Comparison of ENCODE assay signal across 12 mouse cellular contexts in genomic region chr9:66218917-66219725, GRCm38 (mm10).
A peak's percentile ranks its signal among the peaks of the same experiment; 100 is the strongest.
DNase-seq lines count a peak whose midpoint lies in the region; ATAC-seq and TF ChIP-seq lines count a peak whose summit lies in the region.
"Had no signal": no experiment of that assay in that cellular context is flagged by ENCODE, and none has a peak within 500 bp of the region (broad histone marks: within the 10 kb centered on the region; RNA-seq: fewer than 3 reads in every experiment).

No protein-coding gene starts in this region.

- H3K9me3 ChIP-seq in forebrain, postnatal 0 days (ENCODE audit: low read length), result no peaks in the 10 kb centered on the region
- H3K9me3 ChIP-seq in forebrain, embryonic 13.5 days (replicated peaks), result no peaks in the 10 kb centered on the region
- H3K9me3 ChIP-seq in heart, embryonic 12.5 days (replicated peaks), result no peaks in the 10 kb centered on the region
- H3K9me3 ChIP-seq in lung, embryonic 16.5 days (ENCODE audit: control insufficient read depth, low read length), result no peaks in the 10 kb centered on the region

- peak; percentile 10; the same call in 1 of the 2 replicates for ATAC-seq in forebrain, postnatal 0 days
- no peak for ATAC-seq in forebrain, embryonic 13.5 days
- ATAC-seq in heart, embryonic 12.5 days (ENCODE audit: insufficient number of reproducible peaks, low FRiP score), result no peak
- peak; percentile 78 for ATAC-seq in lung, embryonic 16.5 days (ENCODE audit: low read depth)
- ATAC-seq in CD4-positive, CD25-positive, alpha-beta regulatory T cell, adult 4 months, result no peak
- ATAC-seq: intestine, embryonic 16.5 days; Patski had no signal

- 32% methylated on average over 10 of the region's 10 CpGs for WGBS in forebrain, postnatal 0 days
- WGBS in forebrain, embryonic 13.5 days, result 48% methylated on average over 10 of the region's 10 CpGs
- WGBS in heart, embryonic 12.5 days, result 50% methylated on average over 10 of the region's 10 CpGs
- 41% methylated on average over 10 of the region's 10 CpGs for WGBS in lung, embryonic 16.5 days

- no peak overlapping the region for H3K27ac ChIP-seq in forebrain, postnatal 0 days (ENCODE audit: low read depth, low read length)
- H3K27ac ChIP-seq in forebrain, embryonic 13.5 days, result no peak overlapping the region
- peak overlapping the region; percentile 42; the same call in 1 of the 2 replicates for H3K27ac ChIP-seq in heart, embryonic 12.5 days (ENCODE audit: poor library complexity, severe bottlenecking)
- peak overlapping the region; percentile 64 for H3K27ac ChIP-seq in lung, embryonic 16.5 days (ENCODE audit: low read length)
- H3K27ac ChIP-seq: stomach, postnatal 0 days had no signal

- H3K4me3 ChIP-seq in forebrain, postnatal 0 days (ENCODE audit: low read depth, low read length), result no peak overlapping the region
- no peak overlapping the region for H3K4me3 ChIP-seq in forebrain, embryonic 13.5 days
- H3K4me3 ChIP-seq in heart, embryonic 12.5 days, result no peak overlapping the region
- no peak overlapping the region for H3K4me3 ChIP-seq in lung, embryonic 16.5 days (ENCODE audit: low read length)

- no peaks in the 10 kb centered on the region for H3K27me3 ChIP-seq in forebrain, postnatal 0 days (ENCODE audit: insufficient read depth, low read length)
- no peaks in the 10 kb centered on the region for H3K27me3 ChIP-seq in forebrain, embryonic 13.5 days
- no peaks in the 10 kb centered on the region for H3K27me3 ChIP-seq in heart, embryonic 12.5 days (replicated peaks)
- H3K27me3 ChIP-seq in lung, embryonic 16.5 days (ENCODE audit: control insufficient read depth, insufficient read depth, low read depth, low read length), result no peaks in the 10 kb centered on the region
- H3K27me3 ChIP-seq: Patski had no signal

- H3K4me1 ChIP-seq in forebrain, postnatal 0 days (ENCODE audit: insufficient read depth), result no peaks in the 10 kb centered on the region
- 0 out of 2 replicates have a peak, but pooled peaks cover 9% of the 10 kb centered on the region for H3K4me1 ChIP-seq in forebrain, embryonic 13.5 days
- H3K4me1 ChIP-seq in heart, embryonic 12.5 days (replicated peaks), result peaks cover 39% of the 10 kb centered on the region
- H3K4me1 ChIP-seq in lung, embryonic 16.5 days (replicated peaks; ENCODE audit: control insufficient read depth, insufficient read depth, low read length), result peaks cover 17% of the 10 kb centered on the region

- no peak overlapping the region for H3K4me2 ChIP-seq in forebrain, postnatal 0 days (ENCODE audit: low read depth)
- no peak overlapping the region for H3K4me2 ChIP-seq in forebrain, embryonic 13.5 days
- no peak overlapping the region; the same call in 1 of the 2 replicates for H3K4me2 ChIP-seq in heart, embryonic 12.5 days
- no peak overlapping the region for H3K4me2 ChIP-seq in lung, embryonic 16.5 days (ENCODE audit: low read depth, low read length)

- no peak for TF ChIP-seq CTCF in forebrain, postnatal 0 days (IDR thresholded peaks at IDR 0.05; ENCODE audit: low read depth)

- peak; percentile 54 for DNase-seq in forebrain, postnatal 0 days
- peak; percentile 92 for DNase-seq in cerebellum, adult 11-12 months
- no peak for DNase-seq in thymus, postnatal 4 days
- DNase-seq in layer of hippocampus, postnatal 36 days, result no peak
- DNase-seq: adrenal gland, postnatal 10 days had no signal

- no peak overlapping the region for H3K9ac ChIP-seq in forebrain, postnatal 0 days
- no peak overlapping the region for H3K9ac ChIP-seq in forebrain, embryonic 13.5 days
- no peak overlapping the region for H3K9ac ChIP-seq in heart, embryonic 12.5 days
- no peak overlapping the region for H3K9ac ChIP-seq in lung, embryonic 16.5 days (ENCODE audit: low read length)

- H3K36me3 ChIP-seq in forebrain, postnatal 0 days (ENCODE audit: insufficient read depth), result no peaks in the 10 kb centered on the region
- H3K36me3 ChIP-seq in forebrain, embryonic 13.5 days (ENCODE audit: poor library complexity, severe bottlenecking), result no peaks in the 10 kb centered on the region
- H3K36me3 ChIP-seq in heart, embryonic 12.5 days, result no peaks in the 10 kb centered on the region
- no peaks in the 10 kb centered on the region for H3K36me3 ChIP-seq in lung, embryonic 16.5 days (ENCODE audit: control insufficient read depth, insufficient read depth, low read length)

Comparison
In these comparisons a context has a peak if more than half of its experiments do, and no peak if none do; other contexts are left out.
1. ATAC-seq: peak in forebrain, postnatal 0 days (single experiment) and lung, embryonic 16.5 days (single experiment); none in forebrain, embryonic 13.5 days (single experiment), heart, embryonic 12.5 days (single experiment) and CD4-positive, CD25-positive, alpha-beta regulatory T cell, adult 4 months (single experiment).
2. DNase-seq: peak in forebrain, postnatal 0 days (single experiment) and cerebellum, adult 11-12 months (single experiment); none in thymus, postnatal 4 days (single experiment) and layer of hippocampus, postnatal 36 days (0 of 2).
3. H3K27ac ChIP-seq: peak in heart, embryonic 12.5 days (single experiment) and lung, embryonic 16.5 days (single experiment); none in forebrain, postnatal 0 days (single experiment) and forebrain, embryonic 13.5 days (single experiment).